Mouse (Mus musculus) urinary bladder, postnatal 36 days (tissue): ENCODE data around the gene St8sia1.

ENCODE experiments used
- DNase-seq, 2 experiments: peaks; one replicate each; pipeline ENCODE4 v3.0.0; 2022; ENCODE audit warnings: low spot score in 2 of 2, mixed read lengths in 1 of 2

The St8sia1 gene

DNA sequence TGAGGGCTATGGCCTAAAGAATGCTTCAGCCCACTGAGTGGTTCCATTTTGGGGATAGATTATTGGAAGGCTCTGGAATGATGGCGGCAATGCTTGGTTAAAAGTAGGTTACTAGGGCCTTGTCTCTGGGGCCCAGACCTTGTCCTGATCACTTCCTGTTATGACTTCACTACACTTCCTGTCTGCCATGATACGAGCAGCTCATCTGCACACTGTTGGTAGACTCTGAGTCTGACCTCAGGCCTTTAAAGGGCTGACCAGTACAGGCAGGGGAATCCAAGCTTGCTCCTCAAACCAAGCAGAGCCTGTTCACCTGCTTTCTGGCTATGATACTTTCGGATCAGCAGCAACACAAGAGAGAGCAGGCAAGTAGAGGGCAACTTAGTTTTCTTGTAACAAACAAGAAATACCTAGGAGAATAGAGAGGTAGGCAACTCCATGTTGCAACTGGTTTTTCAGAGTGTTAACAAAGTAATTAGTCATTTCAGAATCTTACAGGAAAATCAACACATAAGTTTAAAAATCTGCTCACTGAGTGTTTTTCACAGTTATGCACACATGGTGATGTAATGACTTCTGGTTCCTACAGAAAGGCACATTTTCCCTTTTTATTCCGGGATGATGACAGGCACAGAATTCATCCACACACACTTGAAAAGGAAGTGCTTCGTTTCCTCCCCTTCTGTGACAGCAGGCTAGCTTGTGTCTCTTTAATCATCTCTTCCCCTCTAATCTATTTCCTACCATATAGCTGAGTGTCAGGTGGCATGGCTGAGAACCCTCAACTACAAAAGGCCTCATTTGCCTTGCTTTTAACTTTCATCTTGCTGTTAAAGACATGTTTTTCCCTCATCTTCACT is 55.1 kb downstream of the St8sia1 start:
- DNase-seq = no peak

- no peak for DNase-seq
Measured at GRCm38 (mm10) chr6:142908412-142908811, 55.8 kb downstream of the St8sia1 start.

DNA sequence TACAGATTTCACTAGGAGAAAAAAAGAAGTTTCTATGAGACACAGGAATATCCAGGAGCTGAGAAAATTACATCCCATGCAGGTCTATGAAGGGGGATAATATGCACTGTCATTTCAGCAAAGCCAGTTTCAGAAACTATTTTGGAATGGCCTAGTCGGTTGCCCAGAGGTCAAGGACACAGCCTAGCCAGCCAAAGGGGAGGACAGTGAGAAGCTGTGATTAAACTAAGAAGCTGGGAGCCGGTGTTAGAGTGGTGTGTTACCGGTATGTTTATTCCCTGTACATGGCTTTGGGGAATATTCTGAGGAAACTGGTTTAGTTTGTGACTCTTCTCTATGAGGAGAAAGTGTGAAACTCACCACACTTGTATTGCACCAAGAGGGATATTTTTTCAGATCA is 68.9 kb downstream of the St8sia1 start:
- DNase-seq = no peak

DNA sequence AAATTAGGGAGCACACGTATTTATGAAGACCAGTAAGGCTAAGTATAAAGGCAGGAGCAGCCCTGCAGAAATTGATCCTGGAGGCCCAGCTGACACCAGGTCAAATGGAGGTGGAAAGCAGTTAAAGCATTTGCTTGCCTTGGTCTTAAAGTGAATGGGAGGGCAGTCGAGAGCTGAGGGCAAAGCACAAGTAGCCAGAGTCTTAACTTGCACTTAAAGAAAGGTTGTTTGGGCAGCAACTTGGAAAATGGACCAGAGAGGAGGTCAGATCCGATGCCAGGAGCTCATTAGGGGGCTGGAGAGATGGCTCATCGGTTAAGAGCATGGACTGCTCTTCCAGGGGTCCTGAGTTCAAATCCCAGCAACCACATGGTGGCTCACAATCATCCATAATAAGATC is 70.5 kb downstream of the St8sia1 start:
- no peak for DNase-seq

DNA sequence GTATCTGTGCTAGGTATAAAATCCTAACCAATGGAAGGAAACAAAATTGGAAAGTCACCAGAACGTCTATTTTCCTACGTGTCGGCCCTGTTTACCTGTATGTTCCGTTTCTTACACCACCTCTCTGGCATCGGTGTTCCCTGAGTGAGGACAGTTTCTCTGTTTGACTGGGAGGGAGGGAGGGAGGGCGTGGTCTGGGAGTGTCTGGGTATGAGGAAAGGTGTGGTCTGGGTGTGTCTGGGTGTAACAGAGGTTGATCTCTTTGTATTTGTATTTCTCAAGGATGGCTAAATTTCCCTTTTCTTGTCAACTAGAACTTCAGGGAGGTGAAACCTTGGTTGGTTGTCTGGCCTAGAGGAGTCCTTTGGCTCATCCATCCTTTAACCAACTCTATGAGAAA is 73.9 kb downstream of the St8sia1 start:
- DNase-seq = no peak

GRCm38 (mm10) chr6:142888970-142889740 is 75.1 kb downstream of the St8sia1 start:
- no peak for DNase-seq

DNA sequence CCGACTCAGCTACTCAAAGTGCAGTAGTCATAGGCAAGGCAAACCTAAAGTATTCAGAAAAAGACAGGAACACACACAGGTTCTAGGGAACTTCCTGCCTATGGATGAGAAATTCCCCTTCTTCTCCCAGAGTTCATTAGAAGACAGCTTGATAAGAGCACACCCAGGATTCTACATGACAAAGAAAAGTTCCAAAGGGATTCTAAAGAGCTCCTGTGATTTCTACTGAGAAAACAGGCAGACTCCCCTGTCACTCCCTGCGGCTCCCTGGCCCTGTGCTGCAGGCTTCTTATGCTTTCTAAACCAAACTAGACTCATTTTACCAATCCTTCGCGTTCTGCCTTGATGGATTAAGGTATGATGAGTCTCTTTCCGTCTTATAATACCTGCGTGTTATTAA is 75.9 kb downstream of the St8sia1 start:
- no peak for DNase-seq

DNA sequence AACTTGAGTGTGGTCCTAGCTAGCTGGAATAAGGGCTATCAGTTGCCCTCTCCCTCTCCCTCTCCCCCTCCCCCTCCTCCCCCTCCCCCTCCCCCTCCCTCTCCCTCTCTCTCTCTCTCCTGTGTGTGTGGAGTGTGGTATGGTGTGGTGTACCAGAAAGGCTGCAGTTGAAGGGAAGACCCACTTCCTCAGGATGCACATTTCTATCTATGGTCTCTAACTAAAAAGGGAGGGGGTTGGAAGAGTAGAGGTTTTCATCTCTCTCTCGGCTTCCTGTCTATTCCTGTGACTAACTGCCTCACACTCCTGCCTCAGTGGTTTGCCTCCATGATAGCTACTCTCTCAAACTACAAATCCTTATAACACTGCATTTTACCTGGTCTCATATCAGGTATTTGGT is 76.9 kb downstream of the St8sia1 start:
- DNase-seq = no peak

DNA sequence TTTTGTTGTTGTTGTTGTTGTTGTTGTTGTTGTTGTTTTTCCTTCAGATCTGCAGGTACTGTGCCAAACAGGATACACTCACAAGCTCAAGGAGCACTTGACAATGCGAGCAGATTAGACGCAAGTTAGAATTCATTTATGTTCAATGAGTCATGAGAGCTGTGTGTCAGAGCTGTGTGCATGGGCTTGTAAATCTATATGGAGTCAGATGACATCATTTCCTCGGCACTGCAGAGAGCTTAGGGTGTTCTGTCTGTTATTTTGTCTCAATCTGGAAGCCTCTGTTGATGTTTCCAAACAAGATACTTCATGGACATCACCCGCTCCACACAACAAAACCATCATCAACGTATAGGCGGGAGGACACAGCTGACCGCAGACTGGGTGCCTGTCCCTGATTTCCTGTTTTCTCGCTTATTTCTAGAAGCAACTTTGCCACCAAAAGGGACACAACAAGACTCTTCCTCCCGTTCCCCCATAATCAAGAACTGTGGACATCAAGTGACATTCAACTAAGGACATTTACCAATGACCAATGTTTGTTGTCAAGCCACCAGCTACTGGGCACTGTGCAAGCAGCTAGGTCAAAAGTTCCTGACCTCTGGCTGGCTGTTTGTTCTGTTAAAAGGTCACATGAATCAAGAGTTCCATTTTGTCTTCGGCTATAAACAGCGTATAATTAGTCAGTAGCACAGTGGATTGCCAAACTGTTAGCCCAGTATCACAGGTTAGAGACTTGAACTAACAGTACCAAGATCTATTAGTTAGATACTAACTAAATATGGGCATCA is 78.7 kb downstream of the St8sia1 start:
- no peak for DNase-seq

- no peak for DNase-seq
Measured at GRCm38 (mm10) chr6:142884128-142884527, 80.1 kb downstream of the St8sia1 start.

DNA sequence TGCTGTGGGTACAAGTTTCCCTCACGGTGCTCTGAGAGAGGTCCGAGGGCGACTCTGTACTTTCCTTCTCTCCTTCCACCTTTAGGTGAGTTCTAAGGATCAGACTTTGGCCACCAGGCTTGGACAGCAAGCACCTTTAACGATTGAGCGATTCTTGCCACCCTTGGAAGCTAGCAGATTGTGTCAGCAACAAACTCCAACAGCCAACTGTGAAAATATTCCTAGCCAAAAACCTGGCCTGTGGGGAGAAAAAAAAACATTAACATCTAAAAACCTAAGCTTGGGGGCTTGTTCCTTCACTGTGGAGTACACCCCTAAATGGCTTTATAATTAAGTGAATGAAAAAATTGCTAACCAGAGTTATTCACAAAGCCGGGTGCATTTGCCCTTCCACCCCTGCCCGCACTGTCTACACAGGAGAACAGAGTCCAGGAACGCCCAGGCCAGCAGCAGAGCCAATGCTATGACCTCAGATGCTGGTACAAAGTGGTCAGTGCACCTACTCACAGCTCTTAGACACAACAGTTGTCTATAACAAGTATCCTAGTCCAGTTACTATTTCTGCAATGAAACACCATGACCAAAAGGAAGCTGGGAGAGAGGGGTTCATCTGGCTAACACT is 83.3 kb downstream of the St8sia1 start:
- DNase-seq = no peak

DNA sequence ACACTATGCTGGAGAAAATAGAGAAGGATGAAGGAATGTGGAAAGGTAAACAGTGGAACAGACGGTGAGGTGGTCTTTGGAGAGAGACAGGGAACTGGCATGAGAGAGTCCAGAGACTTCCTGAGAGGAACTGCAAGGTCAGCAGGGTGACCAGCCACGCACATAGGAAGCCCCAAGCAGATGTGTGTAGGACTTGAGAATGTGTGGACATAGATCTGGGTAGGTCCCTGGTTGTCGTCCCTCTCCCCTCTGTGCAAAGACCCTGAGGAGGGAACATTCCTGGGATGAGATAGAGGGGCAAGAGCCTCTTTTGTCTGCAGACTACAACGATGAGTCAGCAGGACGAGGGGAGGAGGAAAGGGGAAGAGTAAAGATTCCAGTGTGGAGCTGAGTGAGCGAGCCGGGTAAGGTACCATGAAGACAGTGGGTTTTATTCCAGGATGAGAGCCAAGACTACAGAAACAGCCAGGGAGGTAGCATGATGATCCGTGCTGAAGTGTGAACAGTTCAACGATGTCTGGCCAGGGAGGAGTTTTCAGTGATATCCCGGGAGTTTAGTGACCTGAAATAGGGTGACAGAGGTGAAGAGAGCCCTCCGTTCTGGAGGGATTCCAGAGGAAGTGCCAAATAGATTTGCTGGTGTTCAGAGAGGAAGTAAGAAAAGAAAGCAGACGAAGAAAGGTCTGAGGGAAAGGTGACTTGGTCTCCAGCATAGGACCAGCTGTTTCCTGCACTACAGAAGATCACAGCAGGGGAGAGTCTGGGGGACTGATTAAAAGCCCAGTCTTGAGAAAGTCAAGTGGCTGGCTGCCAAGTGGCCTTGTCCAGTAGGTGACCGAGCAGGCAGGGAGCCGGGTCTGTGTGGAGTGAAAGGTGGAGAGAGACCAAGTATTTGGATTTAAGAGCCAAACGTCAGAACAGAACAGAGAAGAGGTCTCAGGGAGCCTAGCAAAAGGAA is 85.2 kb downstream of the St8sia1 start:
- no peak for DNase-seq

DNA sequence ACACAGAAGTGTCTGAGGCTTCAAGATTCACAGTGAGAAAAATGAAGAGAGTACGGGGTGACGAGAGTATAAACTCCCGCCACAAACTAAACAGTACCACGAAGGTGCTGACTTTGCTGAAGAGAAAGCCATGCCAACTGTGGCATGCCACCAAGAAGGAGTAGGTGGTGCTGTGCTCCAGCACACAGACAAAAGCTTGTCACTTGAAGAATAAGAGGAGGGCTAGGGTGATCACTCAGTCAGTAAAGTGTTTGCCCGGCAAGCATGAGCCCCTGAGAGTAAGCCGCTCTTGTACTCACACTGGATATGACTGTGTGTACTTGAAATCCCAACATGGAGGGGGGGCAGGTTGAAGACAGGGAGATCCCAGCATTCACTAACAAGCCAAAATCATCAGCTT is 87.0 kb downstream of the St8sia1 start:
- no peak for DNase-seq

DNA sequence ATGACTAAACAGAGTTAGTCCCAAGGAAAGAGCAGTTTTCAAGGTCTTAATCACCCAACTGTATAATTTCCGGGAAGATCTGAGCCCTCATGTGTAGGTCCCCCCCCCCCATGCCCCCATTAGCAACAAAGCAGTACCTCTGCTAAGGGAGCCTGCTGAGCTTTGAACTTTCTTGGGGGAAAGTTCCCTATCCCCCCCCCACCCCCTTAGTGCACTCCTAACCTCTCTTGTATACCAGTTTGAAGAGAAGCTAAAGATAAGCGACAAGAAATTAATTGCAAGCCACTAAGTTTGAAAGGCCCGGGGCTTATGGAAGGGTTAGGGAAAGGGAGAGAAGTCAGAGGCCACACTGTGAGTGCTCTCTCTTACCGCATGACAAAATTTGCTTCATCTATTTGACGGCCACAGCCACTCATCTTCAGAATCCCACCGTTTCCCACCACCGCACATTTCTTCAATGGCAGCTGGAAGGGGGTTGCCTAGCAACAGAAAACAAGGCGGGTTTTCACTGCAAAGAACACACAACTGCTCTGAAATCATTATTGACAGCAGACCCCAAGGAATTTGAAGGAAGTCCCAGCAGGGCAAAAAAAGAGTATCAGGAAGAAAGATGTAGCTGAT is 87.9 kb downstream of the St8sia1 start:
- no peak for DNase-seq

DNA sequence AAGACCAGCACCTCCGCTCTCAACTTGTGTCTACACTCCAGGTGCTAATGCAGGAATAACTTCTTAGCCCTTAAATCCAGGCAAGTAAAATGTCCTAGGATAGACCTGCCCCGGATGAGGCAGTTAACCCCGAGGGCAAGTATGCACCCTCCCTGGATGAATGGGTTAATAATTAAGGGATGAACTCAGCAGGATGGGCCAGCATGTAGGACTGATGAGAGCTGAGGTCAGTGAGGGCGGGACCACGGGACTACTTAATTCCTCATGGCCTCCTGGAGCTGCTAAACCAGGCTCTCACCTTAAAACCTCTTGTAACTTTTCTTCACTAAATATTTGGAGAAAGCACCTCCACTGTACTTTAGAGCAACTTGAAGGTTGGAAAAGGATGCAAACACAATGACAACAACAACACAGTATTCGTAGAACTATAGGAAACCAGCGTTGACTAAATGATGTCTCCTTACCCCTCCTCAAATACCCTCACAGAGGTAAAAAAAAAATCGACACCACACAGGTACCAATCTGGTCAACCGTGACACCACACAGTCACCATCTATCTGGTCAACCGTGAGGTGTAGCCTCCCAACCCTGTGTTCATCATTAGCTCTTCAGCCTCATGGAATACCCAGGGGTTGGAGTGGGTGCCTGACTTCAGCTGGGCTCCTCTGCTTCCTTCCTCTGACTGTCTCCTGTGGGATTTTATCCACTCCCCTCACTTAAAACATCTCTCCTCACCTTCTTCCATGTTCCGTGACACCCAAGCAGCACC is 90.3 kb downstream of the St8sia1 start:
- no peak for DNase-seq

GRCm38 (mm10) chr6:142869715-142870422 is 94.4 kb downstream of the St8sia1 start:
- no peak for DNase-seq

DNA sequence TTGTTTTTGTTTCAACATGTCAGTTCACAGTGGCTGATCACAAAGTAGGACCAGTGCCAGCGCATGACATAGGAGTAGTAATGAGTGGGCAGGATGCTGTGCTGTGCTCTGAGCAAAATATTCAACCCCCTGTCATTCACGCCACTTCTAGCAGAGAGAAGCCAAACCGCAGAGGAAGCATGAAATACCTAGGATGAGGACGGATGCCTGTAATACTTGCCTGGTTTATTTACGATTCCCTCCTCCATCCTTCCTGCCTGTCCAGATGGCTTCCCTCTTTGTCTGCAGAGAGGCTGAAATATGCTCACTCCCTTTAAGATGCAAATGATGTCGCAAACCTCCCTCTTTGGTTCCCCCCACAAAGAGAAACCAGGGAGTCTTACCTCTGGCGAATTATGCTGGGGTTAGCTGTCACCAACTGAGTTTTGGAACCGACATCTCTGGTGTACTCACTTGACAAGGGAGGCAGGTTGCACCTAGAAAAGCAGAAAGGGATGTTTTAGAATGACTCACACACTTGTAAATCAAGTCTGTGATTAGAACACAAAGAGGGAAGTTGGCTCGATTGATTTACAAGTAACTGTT is 96.7 kb downstream of the St8sia1 start:
- peak in 1 of 2 experiments; percentile 7 for DNase-seq

DNA sequence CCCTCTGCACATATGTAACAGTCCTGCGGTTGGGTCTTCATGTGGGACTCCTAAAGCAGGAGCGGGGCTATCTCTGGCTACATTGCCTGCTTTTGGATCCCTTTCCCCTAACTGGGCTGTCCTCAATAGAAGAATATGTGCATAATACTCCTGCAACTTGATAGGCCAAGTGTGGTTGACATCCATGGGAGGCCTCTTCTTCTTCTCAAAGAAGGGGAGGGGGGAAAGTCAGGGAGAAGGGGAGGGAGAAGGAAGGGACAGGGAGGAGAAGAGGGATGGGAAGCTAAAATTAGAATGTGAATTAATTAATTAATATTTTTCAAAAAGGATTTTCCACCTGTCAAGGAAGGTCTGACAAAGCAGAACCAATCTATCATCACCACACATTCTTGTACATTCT is 97.2 kb downstream of the St8sia1 start:
- no peak for DNase-seq
